Mouse (Mus musculus): ENCODE measurements around the gene Gm11096. TPM values are rescaled to one million over a fixed set of nuclear protein-coding genes. Genes with fewer than 3 reads are reported as not detected.

The Gm11096 gene
- polyA plus RNA-seq, 1 experiment: not detected

DNA sequence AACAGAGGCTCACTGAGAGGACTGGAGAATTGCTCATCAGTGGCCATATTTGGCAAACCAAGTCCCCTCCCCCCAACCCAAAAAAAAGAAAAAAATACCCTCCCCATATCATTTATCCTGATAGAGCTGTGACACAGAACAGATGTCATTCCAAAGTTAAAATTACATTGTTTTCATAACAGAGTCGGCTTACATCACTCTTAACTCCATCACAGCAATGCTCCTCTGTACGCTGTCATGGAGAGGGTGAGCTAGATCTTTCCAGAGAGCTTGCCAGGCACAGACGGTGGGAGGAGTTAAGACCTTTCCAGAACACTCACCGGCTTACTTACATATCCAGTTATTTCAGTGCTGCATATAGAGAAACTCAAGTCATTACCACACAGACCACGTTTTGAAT lies 27.4 kb downstream of the Gm11096 start:
- no peaks in the 10 kb centered on the region for H3K36me3 ChIP-seq (ENCODE audit: control insufficient read depth, insufficient read depth)
- H3ac ChIP-seq (ENCODE audit: control insufficient read depth, insufficient read length, low read depth): no peak overlapping the region
- H3K79me3 ChIP-seq (ENCODE audit: low read depth): no peaks in the 10 kb centered on the region
- H3K79me2 ChIP-seq (ENCODE audit: control insufficient read depth, insufficient read depth): no peaks in the 10 kb centered on the region
- H3K27me3 ChIP-seq (ENCODE audit: control insufficient read depth, insufficient read depth, insufficient read length): no peaks in the 10 kb centered on the region
- TF ChIP-seq MYOG (IDR thresholded peaks at IDR 0.05; ENCODE audit: control insufficient read depth, extremely low read depth, insufficient read length) (no peak), MYOD1 (IDR thresholded peaks at IDR 0.05; ENCODE audit: control insufficient read depth, insufficient read length, low read depth) (no peak), CTCF (IDR thresholded peaks at IDR 0.05; ENCODE audit: control insufficient read depth, insufficient read depth, insufficient read length) (no peak)
- H3K4me3 ChIP-seq (ENCODE audit: insufficient read depth, poor library complexity, severe bottlenecking): no peak overlapping the region

- Histone ChIP-seq H3K4me3 (ENCODE audit: insufficient read depth, poor library complexity, severe bottlenecking) (no peak overlapping the region), H3K36me3 (ENCODE audit: control insufficient read depth, insufficient read depth) (no peaks in the 10 kb centered on the region), H3ac (ENCODE audit: control insufficient read depth, insufficient read length, low read depth) (no peak overlapping the region), H3K27me3 (ENCODE audit: control insufficient read depth, insufficient read depth, insufficient read length) (no peaks in the 10 kb centered on the region), H3K79me3 (ENCODE audit: low read depth) (no peaks in the 10 kb centered on the region), H3K79me2 (ENCODE audit: control insufficient read depth, insufficient read depth) (no peaks in the 10 kb centered on the region)
- TF ChIP-seq CTCF (IDR thresholded peaks at IDR 0.05; ENCODE audit: control insufficient read depth, insufficient read depth, insufficient read length) (no peak), MYOD1 (IDR thresholded peaks at IDR 0.05; ENCODE audit: control insufficient read depth, insufficient read length, low read depth) (no peak), MAX (IDR thresholded peaks at IDR 0.05) (no peak), MYOG (IDR thresholded peaks at IDR 0.05; ENCODE audit: control insufficient read depth, extremely low read depth, insufficient read length) (no peak), USF1 (IDR thresholded peaks at IDR 0.05; ENCODE audit: low read depth) (no peak), FOSL1 (IDR thresholded peaks at IDR 0.05; ENCODE audit: insufficient read depth, low read length, poor library complexity, severe bottlenecking) (no peak), CEBPB (IDR thresholded peaks at IDR 0.05; ENCODE audit: low read depth) (no peak)
Observed at GRCm38 (mm10) chr17:81473363-81473762, 31.8 kb downstream of the Gm11096 start.

GRCm38 (mm10) chr17:81477420-81477819 lies 35.9 kb downstream of the Gm11096 start:
- TF ChIP-seq CEBPB (IDR thresholded peaks at IDR 0.05; ENCODE audit: low read depth): no peak
- no peak for TF ChIP-seq MAX (IDR thresholded peaks at IDR 0.05)
- TF ChIP-seq MYOG (IDR thresholded peaks at IDR 0.05; ENCODE audit: control insufficient read depth, extremely low read depth, insufficient read length): no peak
- TF ChIP-seq CTCF (IDR thresholded peaks at IDR 0.05; ENCODE audit: control insufficient read depth, insufficient read depth, insufficient read length): no peak
- Histone ChIP-seq H3K79me2 (ENCODE audit: control insufficient read depth, insufficient read depth) (no peaks in the 10 kb centered on the region), H3K4me3 (ENCODE audit: insufficient read depth, poor library complexity, severe bottlenecking) (no peak overlapping the region), H3K27me3 (ENCODE audit: control insufficient read depth, insufficient read depth, insufficient read length) (no peaks in the 10 kb centered on the region), H3K36me3 (ENCODE audit: control insufficient read depth, insufficient read depth) (no peaks in the 10 kb centered on the region), H3ac (ENCODE audit: control insufficient read depth, insufficient read length, low read depth) (no peak overlapping the region), H3K79me3 (ENCODE audit: low read depth) (no peaks in the 10 kb centered on the region)

DNA sequence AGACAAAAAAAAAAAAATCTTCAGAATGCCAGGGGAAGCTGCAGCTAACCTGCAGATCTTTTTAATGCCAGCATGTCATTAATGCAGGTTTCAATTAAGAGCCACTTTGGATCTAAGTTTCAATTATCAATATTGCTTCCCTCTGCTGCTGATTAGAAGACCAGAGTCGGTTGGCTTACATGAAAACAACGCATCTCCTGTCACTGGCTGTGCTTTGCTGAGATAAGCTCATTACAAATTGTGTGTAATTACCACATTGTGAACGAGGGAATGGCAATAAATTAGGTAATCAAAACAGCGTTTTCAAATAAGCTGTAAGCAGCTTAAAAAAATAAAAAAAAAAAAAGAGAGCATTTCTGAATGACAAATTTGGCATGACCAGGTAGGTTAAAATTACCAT lies 38.2 kb downstream of the Gm11096 start:
- Histone ChIP-seq H3K27me3 (ENCODE audit: control insufficient read depth, insufficient read depth, insufficient read length) (no peaks in the 10 kb centered on the region), H3K79me3 (ENCODE audit: low read depth) (no peaks in the 10 kb centered on the region), H3K79me2 (ENCODE audit: control insufficient read depth, insufficient read depth) (no peaks in the 10 kb centered on the region), H3K4me3 (ENCODE audit: insufficient read depth, poor library complexity, severe bottlenecking) (no peak overlapping the region), H3K36me3 (ENCODE audit: control insufficient read depth, insufficient read depth) (no peaks in the 10 kb centered on the region), H3ac (ENCODE audit: control insufficient read depth, insufficient read length, low read depth) (no peak overlapping the region)
- TF ChIP-seq CTCF (IDR thresholded peaks at IDR 0.05; ENCODE audit: control insufficient read depth, insufficient read depth, insufficient read length) (no peak), MAX (IDR thresholded peaks at IDR 0.05) (no peak), MYOD1 (IDR thresholded peaks at IDR 0.05; ENCODE audit: control insufficient read depth, insufficient read length, low read depth) (no peak), CEBPB (IDR thresholded peaks at IDR 0.05; ENCODE audit: low read depth) (no peak), FOSL1 (IDR thresholded peaks at IDR 0.05; ENCODE audit: insufficient read depth, low read length, poor library complexity, severe bottlenecking) (no peak), USF1 (IDR thresholded peaks at IDR 0.05; ENCODE audit: low read depth) (no peak), MYOG (IDR thresholded peaks at IDR 0.05; ENCODE audit: control insufficient read depth, extremely low read depth, insufficient read length) (no peak)

DNA sequence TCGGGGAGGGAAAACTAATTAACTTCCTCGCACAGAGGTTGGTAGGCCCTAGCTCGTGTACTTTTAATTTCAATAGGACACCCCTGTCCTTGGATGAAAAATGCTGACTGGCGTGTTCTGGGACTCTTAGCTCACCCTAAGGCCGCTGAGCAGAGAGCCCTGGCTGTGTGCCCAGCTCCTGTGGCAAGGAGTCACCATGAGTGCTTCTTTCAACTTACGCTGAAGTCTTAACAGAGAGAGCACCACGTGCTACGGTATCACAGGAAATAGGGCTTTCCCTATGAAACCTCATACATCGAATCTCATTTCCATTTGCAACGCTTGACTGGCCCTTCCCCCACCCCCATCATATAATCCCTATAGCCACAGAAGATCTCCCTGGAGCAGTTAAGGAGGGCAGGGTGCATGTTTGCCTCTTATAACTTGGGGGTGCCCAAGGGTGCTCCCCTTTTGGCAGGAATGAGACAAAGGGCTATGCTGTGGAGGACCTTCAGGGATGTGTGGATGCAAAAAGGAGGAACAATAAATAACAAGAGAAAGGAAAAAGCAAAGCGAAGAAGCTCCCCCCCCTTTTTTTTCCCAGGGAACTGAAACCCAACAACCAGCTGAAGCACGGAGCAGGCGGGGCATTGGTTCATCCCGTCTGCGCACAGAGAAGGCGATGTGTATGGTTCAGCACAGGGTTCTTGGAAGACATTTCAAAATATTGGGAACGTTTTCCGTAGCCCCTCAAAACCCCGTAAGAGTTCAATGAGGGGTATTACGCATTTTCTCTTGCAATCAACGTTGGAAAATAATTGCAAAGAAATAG lies 39.0 kb downstream of the Gm11096 start:
- Histone ChIP-seq H3K79me2 (ENCODE audit: control insufficient read depth, insufficient read depth) (no peaks in the 10 kb centered on the region), H3K36me3 (ENCODE audit: control insufficient read depth, insufficient read depth) (no peaks in the 10 kb centered on the region), H3ac (ENCODE audit: control insufficient read depth, insufficient read length, low read depth) (no peak overlapping the region), H3K27me3 (ENCODE audit: control insufficient read depth, insufficient read depth, insufficient read length) (no peaks in the 10 kb centered on the region), H3K4me3 (ENCODE audit: insufficient read depth, poor library complexity, severe bottlenecking) (no peak overlapping the region), H3K79me3 (ENCODE audit: low read depth) (no peaks in the 10 kb centered on the region)
- TF ChIP-seq MYOG (IDR thresholded peaks at IDR 0.05; ENCODE audit: control insufficient read depth, extremely low read depth, insufficient read length) (no peak), MAX (IDR thresholded peaks at IDR 0.05) (no peak), USF1 (IDR thresholded peaks at IDR 0.05; ENCODE audit: low read depth) (peak; percentile 75), CTCF (IDR thresholded peaks at IDR 0.05; ENCODE audit: control insufficient read depth, insufficient read depth, insufficient read length) (no peak), FOSL1 (IDR thresholded peaks at IDR 0.05; ENCODE audit: insufficient read depth, low read length, poor library complexity, severe bottlenecking) (no peak)
